Mouse (Mus musculus): ENCODE data around the gene Gpd1l.

The Gpd1l gene

GRCm38 (mm10) chr9:114932607-114933006 is 1.2 kb downstream of the Gpd1l start:
- ATAC-seq (ENCODE audit: insufficient number of reproducible peaks, low FRiP score, low TSS enrichment) = no peak

DNA sequence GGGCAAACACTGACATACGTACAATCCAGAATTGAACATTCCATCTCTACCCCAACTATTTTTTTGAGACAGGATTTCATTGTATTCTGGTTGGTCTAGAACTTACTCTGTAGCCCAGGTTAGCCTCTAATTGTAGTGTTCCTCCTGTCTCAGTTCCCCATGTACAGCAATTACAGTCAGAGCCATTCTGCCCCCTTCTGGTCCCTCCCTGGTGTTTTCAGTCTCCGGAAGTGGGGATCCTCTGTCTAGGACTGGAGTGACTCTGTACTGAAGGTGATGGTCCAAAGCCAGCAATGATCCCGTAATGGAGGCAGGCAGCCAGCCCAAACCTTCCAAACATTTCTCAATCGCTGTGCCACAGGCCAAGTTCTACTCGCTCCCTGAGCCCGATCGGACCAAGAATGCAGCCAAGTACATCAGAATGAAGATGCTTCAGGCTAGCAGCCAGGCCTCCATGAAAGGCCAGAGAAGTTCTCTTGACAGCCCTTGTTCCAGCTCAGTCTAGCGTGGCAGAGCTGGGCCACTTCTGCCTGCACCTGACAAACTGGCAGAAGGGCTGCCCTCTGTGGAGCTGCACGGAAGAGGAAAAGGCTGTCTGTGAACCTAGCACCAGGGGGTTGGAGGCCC is 3.2 kb downstream of the Gpd1l start:
- ATAC-seq (ENCODE audit: insufficient number of reproducible peaks, low FRiP score, low TSS enrichment) = no peak

DNA sequence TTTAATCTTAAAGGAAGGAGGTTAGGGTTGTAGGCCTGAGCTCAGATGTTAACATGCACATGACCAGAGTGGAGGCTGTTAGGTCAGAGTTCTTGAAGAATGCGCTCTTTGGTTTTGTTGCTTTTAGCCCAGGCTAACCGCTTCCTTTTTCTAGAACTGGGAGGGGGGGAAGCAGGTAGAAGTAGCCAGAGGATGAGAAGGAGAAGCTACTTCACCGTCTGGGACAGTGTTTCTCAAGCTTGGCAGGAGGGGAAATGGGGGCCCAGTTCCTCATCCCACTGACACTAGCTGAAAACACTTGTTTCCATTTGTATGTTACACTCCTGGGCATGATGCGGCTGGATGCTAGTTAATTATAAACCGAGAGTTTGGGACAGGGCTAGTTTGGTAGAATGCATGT is 8.2 kb downstream of the Gpd1l start:
- no peak for ATAC-seq (ENCODE audit: insufficient number of reproducible peaks, low FRiP score, low TSS enrichment)

DNA sequence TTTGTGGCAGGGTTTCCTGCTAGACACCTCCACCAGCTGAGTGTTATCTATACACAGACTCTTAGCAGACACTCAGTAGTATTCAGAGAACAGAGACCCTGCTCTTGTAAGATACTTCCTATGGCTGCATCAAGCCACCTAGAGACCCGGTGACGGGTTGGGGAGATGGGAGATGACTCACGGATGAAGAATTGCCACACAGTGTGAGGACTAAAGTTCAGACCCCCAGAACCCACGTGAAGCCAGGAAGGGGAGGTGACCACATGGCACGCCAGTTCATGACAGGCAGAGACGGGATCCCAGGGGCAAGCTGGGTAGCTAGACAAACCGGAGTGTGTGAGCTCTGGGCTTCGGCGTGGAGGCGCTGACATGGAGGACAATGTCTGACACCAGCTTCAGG is 8.7 kb downstream of the Gpd1l start:
- ATAC-seq (ENCODE audit: insufficient number of reproducible peaks, low FRiP score, low TSS enrichment) = no peak

- no peak for ATAC-seq (ENCODE audit: insufficient number of reproducible peaks, low FRiP score, low TSS enrichment)
Measured at GRCm38 (mm10) chr9:114924511-114924910, 9.3 kb downstream of the Gpd1l start.

DNA sequence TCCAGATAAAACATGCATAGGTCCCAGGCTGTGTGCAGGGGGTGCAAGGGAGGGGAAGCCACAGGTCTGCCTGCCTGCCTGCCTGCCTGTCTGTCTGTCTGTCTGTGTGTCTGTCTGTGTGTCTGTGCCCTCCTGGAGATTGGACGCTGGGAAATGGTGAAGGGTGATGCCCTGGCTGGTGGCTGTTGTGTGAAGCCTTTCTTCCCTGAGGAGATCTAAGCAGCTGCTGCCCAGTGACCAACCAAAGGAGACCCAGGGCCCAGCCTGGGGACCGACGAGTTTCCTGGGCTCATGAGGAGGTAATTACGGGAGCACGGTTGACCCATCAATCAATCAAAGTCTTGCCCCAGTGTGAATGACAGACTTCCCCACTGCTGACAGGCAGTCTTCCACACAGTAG is 11.6 kb downstream of the Gpd1l start:
- no peak for ATAC-seq (ENCODE audit: insufficient number of reproducible peaks, low FRiP score, low TSS enrichment)

DNA sequence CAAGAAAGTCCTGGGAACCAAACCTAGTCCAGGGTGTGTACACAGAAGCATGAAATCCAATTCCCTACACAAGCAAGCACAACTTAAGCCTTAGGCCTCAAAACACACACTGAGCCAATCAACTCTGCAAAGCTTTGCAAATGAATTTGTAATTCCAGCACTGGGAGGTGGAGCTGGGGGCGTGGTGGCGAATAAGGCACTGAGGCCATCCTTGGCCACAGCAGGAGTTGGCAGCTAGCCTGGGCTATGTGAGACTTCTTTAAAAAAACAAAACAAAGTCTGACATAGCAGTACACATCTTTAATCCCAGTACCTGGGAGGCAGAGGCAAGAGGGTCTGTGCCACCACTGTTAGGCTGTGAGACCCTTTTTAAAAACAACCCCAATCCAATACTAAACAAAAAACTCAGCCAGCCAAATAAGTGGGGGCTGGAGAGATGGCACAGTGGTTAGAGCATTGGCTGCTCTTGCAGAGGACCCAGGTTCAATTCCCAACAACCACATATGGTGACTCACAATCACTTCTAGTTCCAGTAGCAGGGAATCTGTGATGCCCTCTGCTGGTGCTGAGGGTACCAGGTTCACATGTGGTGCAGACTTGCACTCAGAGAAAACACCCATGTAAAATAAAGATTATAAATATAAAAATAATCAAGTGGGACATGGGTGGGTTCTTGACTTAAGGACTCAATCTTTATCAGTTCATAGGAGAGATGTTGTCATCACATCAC is 12.3 kb downstream of the Gpd1l start:
- ATAC-seq (ENCODE audit: insufficient number of reproducible peaks, low FRiP score, low TSS enrichment) = no peak

DNA sequence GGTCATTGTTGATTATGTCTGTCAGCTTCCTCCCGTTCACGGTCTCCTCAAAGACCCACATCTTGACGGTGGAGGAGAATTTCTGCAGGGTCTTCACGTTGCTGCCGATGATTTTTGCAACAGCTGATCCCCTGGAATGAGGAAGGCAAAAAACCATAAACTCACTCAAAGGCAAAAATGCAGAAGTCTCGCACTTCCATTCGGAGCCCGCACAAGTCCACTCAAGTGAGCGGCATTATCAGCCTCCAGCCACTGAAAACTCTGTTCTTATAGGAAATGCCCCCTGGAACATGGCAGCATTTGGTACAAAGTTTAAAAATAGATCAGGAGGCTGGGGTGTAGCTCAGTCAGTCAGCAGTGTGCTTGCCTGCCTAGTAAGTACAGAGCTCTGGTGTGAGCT is 13.2 kb downstream of the Gpd1l start:
- ATAC-seq (ENCODE audit: insufficient number of reproducible peaks, low FRiP score, low TSS enrichment) = no peak

DNA sequence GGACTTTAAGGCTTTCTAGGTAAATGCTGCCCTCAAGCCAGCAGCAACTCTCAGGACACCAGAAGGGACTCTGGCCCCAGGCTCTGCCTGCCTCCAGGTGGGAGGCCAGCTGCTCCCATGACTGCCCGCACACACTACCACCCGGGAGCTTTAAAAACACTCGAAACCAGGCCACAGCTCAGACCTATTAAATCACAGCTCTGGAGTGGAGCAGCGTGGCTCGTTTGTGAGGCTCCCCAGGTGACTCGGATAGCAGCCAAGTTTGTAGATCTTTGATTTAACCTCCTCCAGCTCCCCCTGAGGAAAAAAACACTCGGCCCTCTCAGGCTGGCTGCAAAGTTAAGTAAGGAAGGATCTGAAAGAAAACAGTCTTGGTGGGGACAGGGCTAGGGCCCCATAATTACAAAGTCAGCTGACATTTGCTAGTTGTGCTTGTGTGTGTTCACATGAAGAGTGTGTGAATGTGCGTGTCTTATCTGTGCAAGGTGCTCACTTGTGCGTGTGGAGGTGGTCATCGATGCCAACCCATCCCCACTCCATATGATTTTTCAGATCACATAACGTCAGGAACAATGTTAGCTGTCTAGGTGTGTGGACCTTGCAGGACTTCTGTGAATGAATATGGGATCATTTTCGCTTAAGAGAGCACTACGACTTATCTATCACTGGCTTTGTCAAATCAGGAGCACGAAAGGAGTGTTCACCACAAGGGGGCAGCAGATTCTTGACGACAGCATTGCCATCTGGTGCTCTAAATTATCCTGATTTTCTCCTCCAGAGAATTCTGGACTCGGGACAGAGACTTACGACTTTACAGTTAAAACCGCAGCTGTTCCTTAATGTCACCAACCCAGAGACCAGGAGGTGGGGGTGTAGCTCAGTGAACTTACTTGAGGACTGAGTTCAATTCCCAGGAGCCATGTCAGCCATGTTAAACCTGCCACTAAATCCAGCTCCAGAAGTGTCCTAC is 20.8 kb downstream of the Gpd1l start:
- peak; percentile 42 for ATAC-seq (ENCODE audit: insufficient number of reproducible peaks, low FRiP score, low TSS enrichment)

GRCm38 (mm10) chr9:114907509-114907908 is 26.3 kb downstream of the Gpd1l start:
- no peak for ATAC-seq (ENCODE audit: insufficient number of reproducible peaks, low FRiP score, low TSS enrichment)

GRCm38 (mm10) chr9:114895919-114896318 is 37.9 kb downstream of the Gpd1l start:
- no peak for ATAC-seq (ENCODE audit: insufficient number of reproducible peaks, low FRiP score, low TSS enrichment)

DNA sequence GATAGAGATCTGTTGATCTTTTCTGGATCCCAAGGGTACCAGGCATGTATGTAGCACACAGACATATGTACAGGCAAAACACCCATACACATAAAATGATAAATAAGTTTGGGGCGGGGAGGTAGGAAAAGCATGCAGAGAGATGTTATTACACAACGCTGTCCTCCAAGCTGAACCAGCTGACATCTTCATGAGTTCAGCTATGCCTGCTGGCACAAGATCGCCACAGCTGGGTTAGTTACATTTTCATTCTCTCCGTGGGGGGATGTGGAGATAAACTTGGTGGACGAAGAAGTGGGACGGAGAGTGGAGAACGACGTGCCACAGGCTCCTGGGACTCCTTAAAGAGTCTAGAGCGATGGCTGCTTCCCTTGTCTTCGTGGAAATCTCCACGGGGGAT is 40.8 kb downstream of the Gpd1l start:
- no peak for ATAC-seq (ENCODE audit: insufficient number of reproducible peaks, low FRiP score, low TSS enrichment)

DNA sequence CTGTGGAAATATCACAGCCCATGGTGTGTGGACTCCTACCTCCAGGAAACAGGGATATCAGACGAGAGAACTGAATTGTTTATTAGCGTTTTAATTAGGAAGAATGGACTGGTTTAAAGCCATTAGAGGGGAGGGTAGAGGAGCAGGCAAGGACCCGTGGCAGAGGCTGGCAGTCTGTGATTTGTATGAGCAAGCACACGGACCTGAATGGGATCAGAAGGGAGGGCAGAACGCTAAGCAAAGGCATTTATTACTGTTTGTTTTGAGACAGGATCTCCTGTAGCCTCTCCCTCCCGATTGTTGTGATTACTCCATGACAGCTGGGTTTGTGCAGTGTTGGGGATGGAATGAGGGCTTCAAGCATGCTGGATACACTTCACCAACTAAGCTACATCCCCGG is 43.4 kb downstream of the Gpd1l start:
- ATAC-seq (ENCODE audit: insufficient number of reproducible peaks, low FRiP score, low TSS enrichment) = no peak

DNA sequence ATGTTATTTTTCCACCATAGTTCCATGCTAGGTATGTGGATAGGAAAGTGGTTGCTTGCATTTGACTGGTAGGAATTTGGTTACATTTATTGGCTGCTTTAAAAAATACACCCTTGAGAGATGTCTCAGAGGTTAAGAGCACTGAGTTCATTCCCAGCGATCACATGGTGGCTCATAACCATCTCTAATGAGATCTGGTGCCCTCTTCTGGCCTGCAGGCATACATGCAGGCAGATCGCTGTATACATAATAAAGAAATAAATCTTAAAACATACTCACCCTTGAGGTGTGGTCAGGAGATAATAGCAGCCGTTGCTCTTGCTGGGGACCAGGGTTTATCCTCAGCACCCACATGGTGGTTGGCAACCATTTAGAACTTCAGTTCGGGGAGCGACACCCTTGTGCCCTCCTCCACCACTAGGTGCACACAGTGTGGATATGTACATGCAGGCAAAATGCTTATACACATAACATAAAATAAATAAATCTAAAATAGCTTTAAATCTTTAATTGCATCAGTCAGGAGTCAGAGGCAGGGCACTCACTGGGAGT is 44.9 kb downstream of the Gpd1l start:
- no peak for ATAC-seq (ENCODE audit: insufficient number of reproducible peaks, low FRiP score, low TSS enrichment)

GRCm38 (mm10) chr9:114887699-114888098 is 46.1 kb downstream of the Gpd1l start:
- ATAC-seq (ENCODE audit: insufficient number of reproducible peaks, low FRiP score, low TSS enrichment) = no peak

DNA sequence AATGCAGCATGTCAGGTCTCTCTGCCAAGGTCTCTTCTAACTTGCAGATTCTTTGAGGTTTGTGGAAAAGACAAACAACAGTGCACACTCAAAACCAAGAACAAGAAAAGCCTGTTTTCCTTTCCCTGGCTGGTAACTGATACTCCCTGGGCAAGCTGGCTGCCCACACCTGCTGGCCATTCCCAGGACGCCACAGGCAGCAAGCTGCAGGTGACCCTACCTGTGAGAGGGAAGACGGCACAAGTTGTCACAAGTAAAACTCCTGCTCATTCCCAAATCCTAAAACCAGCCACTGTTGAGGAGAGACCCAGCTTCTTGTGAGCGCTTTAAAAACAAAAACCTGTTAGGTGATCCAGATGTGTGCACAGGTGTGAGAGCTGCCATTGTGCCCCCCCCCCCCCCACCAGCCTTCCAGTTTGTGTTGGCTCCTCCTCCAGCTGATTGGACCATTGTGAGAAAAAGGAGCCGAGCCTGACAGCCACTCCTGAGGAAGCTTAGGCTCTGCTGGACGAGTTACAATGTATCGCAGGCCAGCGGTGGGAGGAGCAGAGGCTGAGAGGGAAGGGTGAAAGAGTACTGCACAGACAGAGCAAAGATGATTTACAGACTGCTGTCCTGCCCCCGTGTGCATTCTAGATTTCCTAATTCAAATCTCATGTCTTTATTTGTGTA is 47.7 kb downstream of the Gpd1l start:
- ATAC-seq (ENCODE audit: insufficient number of reproducible peaks, low FRiP score, low TSS enrichment) = no peak

DNA sequence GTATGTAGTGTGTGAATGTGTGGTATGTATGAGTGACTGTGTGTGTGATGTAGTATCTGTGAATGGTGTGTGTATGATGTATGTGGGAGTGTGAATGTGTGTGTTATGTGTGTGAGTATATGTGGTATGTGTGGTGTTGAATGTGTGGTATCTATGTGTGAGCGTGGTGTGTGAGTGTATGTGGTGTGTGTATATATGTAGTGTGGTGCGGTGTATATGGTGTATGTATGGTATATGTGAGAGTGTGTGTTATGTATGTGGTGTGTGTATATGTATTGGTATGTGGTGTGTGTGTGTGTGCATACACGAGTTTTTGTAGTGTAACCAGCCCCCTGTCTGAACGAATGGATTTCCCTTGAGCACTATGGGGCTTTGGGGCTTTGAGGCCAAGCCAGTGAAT is 48.2 kb downstream of the Gpd1l start:
- no peak for ATAC-seq (ENCODE audit: insufficient number of reproducible peaks, low FRiP score, low TSS enrichment)

DNA sequence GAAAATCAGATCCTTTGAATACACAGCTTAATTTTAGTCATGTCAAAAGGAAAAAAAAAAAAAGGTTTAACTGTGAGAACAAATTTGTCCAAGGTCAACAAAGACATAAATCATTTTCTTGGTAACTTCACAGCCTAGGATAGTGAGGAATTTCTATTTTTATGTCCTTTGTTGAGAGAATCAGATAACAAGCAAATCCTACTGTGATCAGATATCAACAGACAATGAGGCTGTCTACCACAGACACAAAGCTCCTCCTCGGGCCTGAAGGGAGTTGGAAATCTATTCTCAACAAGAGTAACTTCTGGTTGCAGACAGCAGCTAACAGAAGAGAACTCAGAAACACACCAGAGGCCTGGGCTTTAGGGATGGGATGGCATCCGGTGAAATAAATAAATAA is 51.8 kb downstream of the Gpd1l start:
- no peak for ATAC-seq (ENCODE audit: insufficient number of reproducible peaks, low FRiP score, low TSS enrichment)

DNA sequence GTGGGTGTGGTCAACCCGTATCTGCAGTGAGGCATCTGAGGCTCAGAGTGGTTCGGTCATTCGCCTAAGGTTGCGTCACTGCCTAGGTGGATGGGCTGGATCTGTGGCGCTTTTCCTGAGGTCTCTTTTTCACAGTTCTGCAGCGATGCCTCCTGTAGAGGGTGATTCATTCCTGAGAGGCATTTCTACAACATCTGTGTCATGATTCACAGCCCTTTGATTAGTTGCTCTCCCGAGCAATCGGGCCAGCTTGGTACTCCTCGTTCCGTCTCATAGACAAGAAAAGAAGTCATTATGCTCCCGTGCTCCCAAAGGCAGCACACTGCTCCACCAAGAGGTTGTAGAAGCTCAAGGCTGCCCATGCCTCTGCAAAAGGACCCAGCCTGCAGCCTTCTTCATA is 78.5 kb downstream of the Gpd1l start:
- ATAC-seq (ENCODE audit: insufficient number of reproducible peaks, low FRiP score, low TSS enrichment) = no peak

GRCm38 (mm10) chr9:114854686-114855085 is 79.1 kb downstream of the Gpd1l start:
- no peak for ATAC-seq (ENCODE audit: insufficient number of reproducible peaks, low FRiP score, low TSS enrichment)
